Mouse (Mus musculus): Measurements from ENCODE around the gene B4galnt4. TPM values are rescaled to one million over a fixed set of nuclear protein-coding genes. Genes with fewer than 3 reads are reported as not detected.

The B4galnt4 gene
- polyA plus RNA-seq, 1 experiment from 2014 or later, result 65.7 TPM

- no peak overlapping the region for H3K9ac ChIP-seq (ENCODE audit: low read depth, low read length)
- no peaks in the 10 kb centered on the region for H3K36me3 ChIP-seq (ENCODE audit: control insufficient read depth, insufficient read depth, low read length)
- H3K4me1 ChIP-seq (ENCODE audit: control insufficient read depth, insufficient read depth, low read length), result no peaks in the 10 kb centered on the region
- H3K4me2 ChIP-seq (ENCODE audit: low read length), result no peak overlapping the region
- no peak for ATAC-seq
- WGBS, result 48% methylated on average over 6 of the region's 9 CpGs
- peak overlapping the region; percentile 53 for H3K27ac ChIP-seq (ENCODE audit: low read length)
- H3K9me3 ChIP-seq (replicated peaks; ENCODE audit: control insufficient read depth, low read length, poor library complexity, severe bottlenecking), result no peaks in the 10 kb centered on the region
- H3K27me3 ChIP-seq (ENCODE audit: control insufficient read depth, insufficient read depth, low read depth, low read length), result no peaks in the 10 kb centered on the region
- no peak overlapping the region for H3K4me3 ChIP-seq (ENCODE audit: low read depth, low read length)
Measured at GRCm38 (mm10) chr7:141040867-141041606, 19.9 kb upstream of the B4galnt4 start.

- Histone ChIP-seq H3K4me1 (ENCODE audit: control insufficient read depth, insufficient read depth, low read length) (no peaks in the 10 kb centered on the region), H3K27ac (ENCODE audit: low read length) (peak overlapping the region; percentile 53), H3K4me2 (ENCODE audit: low read length) (no peak overlapping the region), H3K9me3 (replicated peaks; ENCODE audit: control insufficient read depth, low read length, poor library complexity, severe bottlenecking) (no peaks in the 10 kb centered on the region), H3K4me3 (ENCODE audit: low read depth, low read length) (no peak overlapping the region), H3K27me3 (ENCODE audit: control insufficient read depth, insufficient read depth, low read depth, low read length) (no peaks in the 10 kb centered on the region), H3K9ac (ENCODE audit: low read depth, low read length) (no peak overlapping the region), H3K36me3 (ENCODE audit: control insufficient read depth, insufficient read depth, low read length) (no peaks in the 10 kb centered on the region)
- ATAC-seq, result no peak
- 31% methylated on average over 5 of the region's 5 CpGs for WGBS
Measured at GRCm38 (mm10) chr7:141041661-141042060, 19.2 kb upstream of the B4galnt4 start.

DNA sequence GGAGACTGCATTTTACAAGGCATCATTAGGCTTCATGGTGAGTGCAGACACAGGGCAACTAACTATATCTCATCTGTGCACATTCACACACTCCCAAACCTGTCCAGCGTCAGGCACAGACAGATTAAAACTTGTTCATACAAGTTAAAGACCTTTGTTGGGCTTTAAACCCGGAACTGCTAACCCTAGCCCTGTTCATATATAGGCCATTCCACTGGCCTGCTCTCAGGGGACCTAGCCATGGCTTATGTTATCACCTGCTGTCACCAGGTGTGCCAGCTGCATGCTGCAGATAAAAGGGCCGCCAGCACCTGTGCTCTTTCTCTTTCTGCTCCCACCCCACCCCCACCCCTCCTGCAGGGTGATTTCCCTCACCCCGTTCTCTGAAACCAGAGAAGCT is 18.4 kb upstream of the B4galnt4 start:
- H3K9me3 ChIP-seq (replicated peaks; ENCODE audit: control insufficient read depth, low read length, poor library complexity, severe bottlenecking), result no peaks in the 10 kb centered on the region
- ATAC-seq, result no peak
- no peak overlapping the region for H3K9ac ChIP-seq (ENCODE audit: low read depth, low read length)
- H3K4me1 ChIP-seq (ENCODE audit: control insufficient read depth, insufficient read depth, low read length), result no peaks in the 10 kb centered on the region
- no peaks in the 10 kb centered on the region for H3K27me3 ChIP-seq (ENCODE audit: control insufficient read depth, insufficient read depth, low read depth, low read length)
- no peaks in the 10 kb centered on the region for H3K36me3 ChIP-seq (ENCODE audit: control insufficient read depth, insufficient read depth, low read length)
- H3K4me2 ChIP-seq (ENCODE audit: low read length), result no peak overlapping the region
- no peak overlapping the region for H3K4me3 ChIP-seq (ENCODE audit: low read depth, low read length)
- H3K27ac ChIP-seq (ENCODE audit: low read length), result no peak overlapping the region
- 51% methylated on average over 4 of the region's 4 CpGs for WGBS

DNA sequence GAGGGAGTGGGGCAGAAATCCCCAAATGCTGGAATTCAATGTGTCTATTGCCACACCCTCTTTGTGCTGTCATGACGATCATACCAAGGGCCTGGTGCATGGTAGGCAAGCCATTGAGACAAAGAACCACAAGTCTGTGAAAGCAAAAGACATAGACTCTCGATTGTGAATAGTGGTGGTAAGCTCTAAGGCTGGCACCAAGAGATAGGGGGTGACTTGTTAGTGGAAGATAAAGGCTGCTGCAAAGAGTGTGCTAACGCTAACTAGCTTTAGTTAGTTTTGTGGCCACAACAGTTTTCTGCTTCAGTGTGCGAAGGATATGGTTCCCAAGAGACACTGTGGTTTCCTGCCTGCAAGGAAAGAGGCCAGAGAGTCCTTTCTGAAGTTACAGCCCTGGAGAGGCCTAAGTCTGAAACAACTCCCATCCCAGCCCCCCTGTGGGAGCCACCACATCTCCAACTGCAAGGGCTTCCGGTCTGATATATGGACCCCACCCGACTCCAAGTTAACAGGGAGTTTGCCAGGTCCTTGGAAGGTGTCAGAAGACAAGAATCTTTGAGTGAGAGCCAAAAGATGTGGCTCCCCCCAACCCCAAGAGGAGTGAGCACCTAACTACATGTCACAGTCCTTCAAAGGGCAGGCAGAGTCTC is 13.8 kb upstream of the B4galnt4 start:
- no peaks in the 10 kb centered on the region for H3K27me3 ChIP-seq (ENCODE audit: control insufficient read depth, insufficient read depth, low read depth, low read length)
- H3K9ac ChIP-seq (ENCODE audit: low read depth, low read length), result no peak overlapping the region
- peak overlapping the region; percentile 61 for H3K4me2 ChIP-seq (ENCODE audit: low read length)
- no peak for ATAC-seq
- H3K4me1 ChIP-seq (ENCODE audit: control insufficient read depth, insufficient read depth, low read length), result peaks cover 5% of the 10 kb centered on the region
- 0 out of 2 replicates have a peak overlapping the region, but pooled peaks have one; percentile 30 for H3K4me3 ChIP-seq (ENCODE audit: low read depth, low read length)
- H3K36me3 ChIP-seq (ENCODE audit: control insufficient read depth, insufficient read depth, low read length), result no peaks in the 10 kb centered on the region
- no peaks in the 10 kb centered on the region for H3K9me3 ChIP-seq (replicated peaks; ENCODE audit: control insufficient read depth, low read length, poor library complexity, severe bottlenecking)
- 73% methylated on average over 6 of the region's 6 CpGs for WGBS
- peak overlapping the region; percentile 61 for H3K27ac ChIP-seq (ENCODE audit: low read length)

GRCm38 (mm10) chr7:141047581-141048225 is 13.2 kb upstream of the B4galnt4 start:
- H3K27ac ChIP-seq (ENCODE audit: low read length), result peak overlapping the region; percentile 73
- no peaks in the 10 kb centered on the region for H3K27me3 ChIP-seq (ENCODE audit: control insufficient read depth, insufficient read depth, low read depth, low read length)
- ATAC-seq, result peak; percentile 87
- peak overlapping the region; percentile 47 for H3K9ac ChIP-seq (ENCODE audit: low read depth, low read length)
- no peaks in the 10 kb centered on the region for H3K36me3 ChIP-seq (ENCODE audit: control insufficient read depth, insufficient read depth, low read length)
- peak overlapping the region; percentile 30 for H3K4me3 ChIP-seq (ENCODE audit: low read depth, low read length)
- no peaks in the 10 kb centered on the region for H3K9me3 ChIP-seq (replicated peaks; ENCODE audit: control insufficient read depth, low read length, poor library complexity, severe bottlenecking)
- peaks cover 5% of the 10 kb centered on the region for H3K4me1 ChIP-seq (ENCODE audit: control insufficient read depth, insufficient read depth, low read length)
- peak overlapping the region; percentile 61 for H3K4me2 ChIP-seq (ENCODE audit: low read length)
- WGBS, result 6% methylated on average over 15 of the region's 19 CpGs

DNA sequence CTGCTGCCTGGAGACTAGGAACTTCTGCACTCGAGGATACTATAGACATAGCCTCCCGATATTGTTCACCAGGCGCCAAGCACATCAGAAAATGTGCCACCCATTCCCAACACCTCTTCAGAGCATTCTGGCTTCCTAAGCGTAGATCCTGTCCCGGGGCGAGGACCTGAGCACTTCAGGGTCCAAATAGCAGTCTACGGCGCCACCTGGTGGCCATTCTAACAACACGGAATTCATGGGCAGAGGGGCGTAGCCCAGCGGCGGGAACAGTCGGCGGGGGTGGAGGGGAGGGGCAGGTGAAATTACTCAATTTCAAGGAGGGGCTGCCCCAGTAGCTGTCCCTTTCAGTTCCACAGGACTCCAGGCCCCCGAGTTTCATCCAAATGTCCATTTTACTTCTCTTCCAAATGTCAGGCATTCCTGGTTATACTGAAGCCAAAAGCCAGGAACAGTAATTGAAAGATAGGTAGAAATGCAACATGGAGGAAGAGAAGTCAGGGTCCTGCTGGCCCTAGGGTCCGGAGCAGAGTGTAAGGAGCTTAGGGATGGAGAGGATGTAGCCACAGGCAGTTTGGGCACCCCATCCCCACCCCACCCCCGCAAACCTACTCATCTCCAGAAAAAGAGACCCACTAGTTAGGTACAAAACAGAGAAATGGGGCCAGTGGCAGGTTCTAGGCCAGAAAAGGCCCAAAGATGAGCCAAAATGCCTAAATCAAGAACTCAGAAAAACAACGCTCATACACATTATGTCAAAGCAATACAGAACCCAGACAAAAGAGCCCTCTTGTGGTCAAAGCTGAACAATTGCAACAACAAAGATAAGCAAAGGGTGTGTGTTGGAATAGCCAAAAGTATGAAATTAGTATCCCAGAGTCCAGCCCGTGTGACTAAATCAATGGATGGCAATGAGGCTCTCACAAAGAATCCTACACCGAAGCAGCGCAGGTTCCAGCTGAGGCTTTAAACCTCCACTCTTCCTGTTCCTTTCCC is 12.4 kb upstream of the B4galnt4 start:
- peak overlapping the region; percentile 30 for H3K4me3 ChIP-seq (ENCODE audit: low read depth, low read length)
- ATAC-seq, result peak; percentile 95
- H3K9ac ChIP-seq (ENCODE audit: low read depth, low read length), result peak overlapping the region; percentile 47
- WGBS, result 10% methylated on average over 21 of the region's 21 CpGs
- H3K4me2 ChIP-seq (ENCODE audit: low read length), result peak overlapping the region; percentile 61
- peak overlapping the region; percentile 73 for H3K27ac ChIP-seq (ENCODE audit: low read length)
- no peaks in the 10 kb centered on the region for H3K36me3 ChIP-seq (ENCODE audit: control insufficient read depth, insufficient read depth, low read length)
- no peaks in the 10 kb centered on the region for H3K27me3 ChIP-seq (ENCODE audit: control insufficient read depth, insufficient read depth, low read depth, low read length)
- H3K4me1 ChIP-seq (ENCODE audit: control insufficient read depth, insufficient read depth, low read length), result peaks cover 5% of the 10 kb centered on the region
- H3K9me3 ChIP-seq (replicated peaks; ENCODE audit: control insufficient read depth, low read length, poor library complexity, severe bottlenecking), result no peaks in the 10 kb centered on the region

- 91% methylated on average over 2 of the region's 2 CpGs for WGBS
- Histone ChIP-seq H3K9me3 (replicated peaks; ENCODE audit: control insufficient read depth, low read length, poor library complexity, severe bottlenecking) (no peaks in the 10 kb centered on the region), H3K9ac (ENCODE audit: low read depth, low read length) (no peak overlapping the region), H3K4me2 (ENCODE audit: low read length) (no peak overlapping the region), H3K36me3 (ENCODE audit: control insufficient read depth, insufficient read depth, low read length) (no peaks in the 10 kb centered on the region), H3K27me3 (ENCODE audit: control insufficient read depth, insufficient read depth, low read depth, low read length) (no peaks in the 10 kb centered on the region), H3K4me1 (ENCODE audit: control insufficient read depth, insufficient read depth, low read length) (peaks cover 5% of the 10 kb centered on the region), H3K4me3 (ENCODE audit: low read depth, low read length) (no peak overlapping the region), H3K27ac (ENCODE audit: low read length) (no peak overlapping the region)
- no peak for ATAC-seq
Measured at GRCm38 (mm10) chr7:141049326-141049725, 11.6 kb upstream of the B4galnt4 start.

- Histone ChIP-seq H3K9me3 (replicated peaks; ENCODE audit: control insufficient read depth, low read length, poor library complexity, severe bottlenecking) (no peaks in the 10 kb centered on the region), H3K36me3 (ENCODE audit: control insufficient read depth, insufficient read depth, low read length) (no peaks in the 10 kb centered on the region), H3K4me3 (ENCODE audit: low read depth, low read length) (no peak overlapping the region), H3K4me1 (ENCODE audit: control insufficient read depth, insufficient read depth, low read length) (peaks cover 5% of the 10 kb centered on the region), H3K4me2 (ENCODE audit: low read length) (no peak overlapping the region), H3K27me3 (ENCODE audit: control insufficient read depth, insufficient read depth, low read depth, low read length) (no peaks in the 10 kb centered on the region), H3K27ac (ENCODE audit: low read length) (no peak overlapping the region), H3K9ac (ENCODE audit: low read depth, low read length) (no peak overlapping the region)
- 68% methylated on average over 17 of the region's 17 CpGs for WGBS
- ATAC-seq, result no peak
Measured at GRCm38 (mm10) chr7:141051060-141051685, 9.7 kb upstream of the B4galnt4 start.

Measured in midbrain, embryonic 16.5 days (tissue).